Mouse (Mus musculus): ENCODE data around the gene Polr2l. TPM values are rescaled to one million over a fixed set of nuclear protein-coding genes. Genes with fewer than 3 reads are reported as not detected.

Gene Polr2l
- total and polyA plus RNA-seq, 2 experiments from 2014 or later, result 21.1 to 73.2 TPM

GRCm38 (mm10) chr7:141433517-141434400 lies 41.2 kb downstream of the Polr2l start:
- WGBS, result 74% methylated on average over 15 of the region's 15 CpGs
- peaks cover 35% of the 10 kb centered on the region for H3K4me1 ChIP-seq (ENCODE audit: insufficient read depth)
- no peak for DNase-seq
- peak overlapping the region; percentile 86 for H3K27ac ChIP-seq (ENCODE audit: low read depth, low read length)
- no peaks in the 10 kb centered on the region for H3K9me3 ChIP-seq (ENCODE audit: low read length)
- H3K9ac ChIP-seq, result peak overlapping the region; percentile 66
- H3K4me2 ChIP-seq (ENCODE audit: low read depth), result peak overlapping the region; percentile 87
- peak overlapping the region; percentile 53 for H3K4me3 ChIP-seq (ENCODE audit: low read depth, low read length)
- ATAC-seq, result no peak
- peaks cover 38% of the 10 kb centered on the region for H3K36me3 ChIP-seq (ENCODE audit: insufficient read depth)
- TF ChIP-seq CTCF (IDR thresholded peaks at IDR 0.05; ENCODE audit: low read depth), result no peak
- no peaks in the 10 kb centered on the region for H3K27me3 ChIP-seq (ENCODE audit: insufficient read depth, low read length)

- no peak for DNase-seq
- Histone ChIP-seq H3K4me2 (ENCODE audit: low read depth) (0 out of 2 replicates have a peak overlapping the region, but pooled peaks have one; percentile 87), H3K4me1 (ENCODE audit: insufficient read depth) (peaks cover 35% of the 10 kb centered on the region), H3K4me3 (ENCODE audit: low read depth, low read length) (no peak overlapping the region), H3K27ac (ENCODE audit: low read depth, low read length) (no peak overlapping the region), H3K9ac (0 out of 2 replicates have a peak overlapping the region, but pooled peaks have one; percentile 66), H3K9me3 (ENCODE audit: low read length) (no peaks in the 10 kb centered on the region), H3K36me3 (ENCODE audit: insufficient read depth) (peaks cover 38% of the 10 kb centered on the region), H3K27me3 (ENCODE audit: insufficient read depth, low read length) (no peaks in the 10 kb centered on the region)
- WGBS, result 73% methylated on average over 6 of the region's 6 CpGs
- TF ChIP-seq CTCF (IDR thresholded peaks at IDR 0.05; ENCODE audit: low read depth), result no peak
- no peak for ATAC-seq
Measured at GRCm38 (mm10) chr7:141432741-141433516, 42.0 kb downstream of the Polr2l start.

- Histone ChIP-seq H3K4me2 (ENCODE audit: low read depth) (no peak overlapping the region), H3K36me3 (ENCODE audit: insufficient read depth) (peaks cover 38% of the 10 kb centered on the region), H3K4me3 (ENCODE audit: low read depth, low read length) (no peak overlapping the region), H3K9ac (no peak overlapping the region), H3K4me1 (ENCODE audit: insufficient read depth) (peaks cover 31% of the 10 kb centered on the region), H3K27ac (ENCODE audit: low read depth, low read length) (no peak overlapping the region), H3K27me3 (ENCODE audit: insufficient read depth, low read length) (no peaks in the 10 kb centered on the region), H3K9me3 (ENCODE audit: low read length) (no peaks in the 10 kb centered on the region)
- WGBS, result 82% methylated on average over 8 of the region's 8 CpGs
- DNase-seq (no peak), ATAC-seq (no peak)
- no peak for TF ChIP-seq CTCF (IDR thresholded peaks at IDR 0.05; ENCODE audit: low read depth)
Measured at GRCm38 (mm10) chr7:141432186-141432611, 42.7 kb downstream of the Polr2l start.

GRCm38 (mm10) chr7:141431434-141432185 lies 43.3 kb downstream of the Polr2l start:
- Histone ChIP-seq H3K4me1 (ENCODE audit: insufficient read depth) (peaks cover 29% of the 10 kb centered on the region), H3K9me3 (ENCODE audit: low read length) (no peaks in the 10 kb centered on the region), H3K9ac (no peak overlapping the region), H3K4me2 (ENCODE audit: low read depth) (no peak overlapping the region), H3K27me3 (ENCODE audit: insufficient read depth, low read length) (no peaks in the 10 kb centered on the region), H3K36me3 (ENCODE audit: insufficient read depth) (peaks cover 43% of the 10 kb centered on the region), H3K4me3 (ENCODE audit: low read depth, low read length) (no peak overlapping the region), H3K27ac (ENCODE audit: low read depth, low read length) (no peak overlapping the region)
- ATAC-seq, result no peak
- TF ChIP-seq CTCF (IDR thresholded peaks at IDR 0.05; ENCODE audit: low read depth), result no peak
- DNase-seq, result no peak
- 94% methylated on average over 19 of the region's 19 CpGs for WGBS

GRCm38 (mm10) chr7:141430585-141431240 lies 44.2 kb downstream of the Polr2l start:
- no peak overlapping the region for H3K27ac ChIP-seq (ENCODE audit: low read depth, low read length)
- peaks cover 22% of the 10 kb centered on the region for H3K4me1 ChIP-seq (ENCODE audit: insufficient read depth)
- DNase-seq (no peak), ATAC-seq (no peak)
- H3K27me3 ChIP-seq (ENCODE audit: insufficient read depth, low read length), result no peaks in the 10 kb centered on the region
- H3K4me2 ChIP-seq (ENCODE audit: low read depth), result no peak overlapping the region
- WGBS, result 95% methylated on average over 9 of the region's 9 CpGs
- H3K9me3 ChIP-seq (ENCODE audit: low read length), result no peaks in the 10 kb centered on the region
- H3K36me3 ChIP-seq (ENCODE audit: insufficient read depth), result peaks cover 48% of the 10 kb centered on the region
- H3K4me3 ChIP-seq (ENCODE audit: low read depth, low read length), result no peak overlapping the region
- no peak overlapping the region for H3K9ac ChIP-seq
- no peak for TF ChIP-seq CTCF (IDR thresholded peaks at IDR 0.05; ENCODE audit: low read depth)

Data from forebrain, postnatal 0 days (tissue).